Mouse (Mus musculus): ENCODE measurements around the gene Erc2. TPM values are rescaled to one million over a fixed set of nuclear protein-coding genes. Genes with fewer than 3 reads are reported as not detected.

Erc2 gene
- polyA plus RNA-seq, 1 experiment from 2014 or later, result 4.3 TPM

DNA sequence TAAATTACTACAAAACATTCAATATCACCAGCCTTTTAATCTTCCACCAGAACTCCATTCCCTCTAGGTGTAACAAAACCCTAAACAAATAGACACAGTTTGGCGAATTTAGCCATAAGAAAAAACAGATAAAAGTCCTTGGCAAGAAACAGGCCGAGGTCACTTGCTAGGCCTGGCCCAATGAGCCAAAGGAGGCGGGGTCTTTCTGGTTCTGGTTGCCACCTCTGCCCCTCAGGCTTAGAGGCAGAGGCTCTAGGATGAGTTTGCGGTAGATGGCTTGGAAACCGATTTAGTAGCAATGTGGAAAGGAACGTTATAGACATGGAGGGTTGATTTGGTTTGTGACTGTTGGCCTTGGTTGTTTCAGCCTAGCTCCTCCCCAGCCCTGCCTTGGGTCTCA lies 52.8 kb downstream of the Erc2 start:
- H3K36me3 ChIP-seq (ENCODE audit: control insufficient read depth, insufficient read depth, low read length), result no peaks in the 10 kb centered on the region
- H3K4me3 ChIP-seq (ENCODE audit: low read length), result no peak overlapping the region
- H3K4me1 ChIP-seq (ENCODE audit: control insufficient read depth, insufficient read depth, low read length), result no peaks in the 10 kb centered on the region
- H3K4me2 ChIP-seq (ENCODE audit: low read depth, low read length), result no peak overlapping the region
- no peak overlapping the region for H3K9ac ChIP-seq (ENCODE audit: low read depth, low read length)
- H3K27me3 ChIP-seq (replicated peaks; ENCODE audit: control insufficient read depth, insufficient read depth, low read length), result no peaks in the 10 kb centered on the region
- H3K9me3 ChIP-seq (ENCODE audit: control insufficient read depth, low read length), result no peaks in the 10 kb centered on the region
- H3K27ac ChIP-seq (ENCODE audit: low read length), result no peak overlapping the region
- 85% methylated on average over 6 of the region's 6 CpGs for WGBS
- ATAC-seq, result no peak

DNA sequence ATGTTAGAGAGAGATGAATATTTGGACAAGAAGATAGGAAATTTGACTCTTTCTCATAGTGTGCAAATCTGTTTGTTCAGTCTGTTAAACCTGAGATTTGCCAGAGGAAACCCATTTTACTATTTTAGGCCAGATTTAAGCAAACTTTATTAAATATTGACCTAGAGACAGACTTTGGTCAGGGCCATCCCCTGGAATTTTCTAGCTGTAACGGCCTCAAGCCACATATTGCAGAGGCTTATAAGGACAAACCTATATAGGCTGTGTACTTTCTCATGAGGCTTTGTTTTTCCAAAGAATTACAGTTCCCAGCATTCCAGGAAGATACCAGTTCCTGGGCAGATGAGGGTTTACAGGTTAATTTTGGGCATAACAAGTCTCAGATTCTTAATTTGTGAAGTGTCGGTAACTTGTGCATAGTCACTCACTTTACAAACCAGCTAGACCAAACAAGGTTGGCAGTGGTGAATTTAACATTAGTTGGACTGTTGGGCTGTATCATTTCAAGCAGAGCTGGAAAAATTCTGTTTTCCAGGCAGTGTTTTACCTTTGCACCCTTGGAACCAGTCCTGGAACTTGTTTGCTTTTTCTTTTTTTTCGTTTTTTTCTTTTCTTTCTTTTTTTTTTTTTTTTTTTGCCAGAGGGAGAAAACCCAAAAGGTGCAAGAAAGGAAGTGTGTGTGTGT lies 60.3 kb downstream of the Erc2 start:
- Histone ChIP-seq H3K27me3 (replicated peaks; ENCODE audit: control insufficient read depth, insufficient read depth, low read length) (no peaks in the 10 kb centered on the region), H3K27ac (ENCODE audit: low read length) (no peak overlapping the region), H3K4me3 (ENCODE audit: low read length) (no peak overlapping the region), H3K4me1 (ENCODE audit: control insufficient read depth, insufficient read depth, low read length) (no peaks in the 10 kb centered on the region), H3K9me3 (ENCODE audit: control insufficient read depth, low read length) (no peaks in the 10 kb centered on the region), H3K9ac (ENCODE audit: low read depth, low read length) (no peak overlapping the region), H3K4me2 (ENCODE audit: low read depth, low read length) (no peak overlapping the region), H3K36me3 (ENCODE audit: control insufficient read depth, insufficient read depth, low read length) (no peaks in the 10 kb centered on the region)
- WGBS, result 67% methylated on average over 3 of the region's 3 CpGs
- no peak for ATAC-seq

DNA sequence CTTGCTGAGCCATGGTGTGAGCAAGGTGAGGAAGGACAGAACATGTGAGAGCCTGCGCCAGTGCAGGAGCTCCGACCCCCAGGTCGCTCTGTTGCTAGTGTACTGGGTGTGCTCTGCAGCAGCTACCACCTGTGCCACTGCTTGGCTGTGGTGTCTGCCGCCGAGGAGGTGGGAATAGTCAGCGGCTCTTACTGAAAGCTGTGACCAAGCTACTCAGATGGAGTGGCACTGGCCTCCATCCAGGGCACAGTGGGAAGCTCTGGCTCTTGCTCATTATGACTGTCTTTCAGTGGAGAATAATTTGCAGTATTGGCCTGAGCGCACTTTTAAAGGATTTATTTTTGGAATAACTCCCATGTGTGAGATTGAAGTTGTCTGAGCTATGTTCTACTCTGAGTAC lies 73.6 kb downstream of the Erc2 start:
- Histone ChIP-seq H3K9me3 (ENCODE audit: control insufficient read depth, low read length) (no peaks in the 10 kb centered on the region), H3K4me1 (ENCODE audit: control insufficient read depth, insufficient read depth, low read length) (no peaks in the 10 kb centered on the region), H3K4me3 (ENCODE audit: low read length) (no peak overlapping the region), H3K27me3 (replicated peaks; ENCODE audit: control insufficient read depth, insufficient read depth, low read length) (no peaks in the 10 kb centered on the region), H3K9ac (ENCODE audit: low read depth, low read length) (no peak overlapping the region), H3K27ac (ENCODE audit: low read length) (no peak overlapping the region), H3K4me2 (ENCODE audit: low read depth, low read length) (no peak overlapping the region), H3K36me3 (ENCODE audit: control insufficient read depth, insufficient read depth, low read length) (no peaks in the 10 kb centered on the region)
- WGBS, result 85% methylated on average over 7 of the region's 7 CpGs
- ATAC-seq, result no peak

DNA sequence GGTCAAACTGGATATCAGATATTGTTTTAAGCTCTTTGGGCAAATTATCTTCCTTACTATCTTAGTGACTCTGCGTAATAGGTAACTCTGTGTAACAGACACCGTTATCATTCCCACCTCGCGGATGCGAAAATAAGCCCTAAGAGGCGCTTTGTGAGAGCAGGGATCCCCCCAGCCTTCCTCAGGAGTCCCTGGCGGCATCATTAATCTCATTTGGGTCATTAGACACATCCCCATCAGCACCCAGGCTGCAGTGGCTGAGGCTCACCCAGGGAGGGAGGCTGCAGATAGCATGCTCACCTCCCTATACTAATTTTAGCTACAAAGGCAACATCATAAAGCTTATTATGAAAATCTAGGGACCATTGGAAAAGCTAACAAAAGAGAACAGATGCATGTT lies 95.1 kb downstream of the Erc2 start:
- Histone ChIP-seq H3K36me3 (ENCODE audit: control insufficient read depth, insufficient read depth, low read length) (no peaks in the 10 kb centered on the region), H3K4me3 (ENCODE audit: low read length) (no peak overlapping the region), H3K9me3 (ENCODE audit: control insufficient read depth, low read length) (no peaks in the 10 kb centered on the region), H3K27ac (ENCODE audit: low read length) (no peak overlapping the region), H3K27me3 (replicated peaks; ENCODE audit: control insufficient read depth, insufficient read depth, low read length) (no peaks in the 10 kb centered on the region), H3K4me1 (ENCODE audit: control insufficient read depth, insufficient read depth, low read length) (no peaks in the 10 kb centered on the region), H3K9ac (ENCODE audit: low read depth, low read length) (no peak overlapping the region), H3K4me2 (ENCODE audit: low read depth, low read length) (no peak overlapping the region)
- ATAC-seq, result no peak
- WGBS, result 84% methylated on average over 7 of the region's 7 CpGs

DNA sequence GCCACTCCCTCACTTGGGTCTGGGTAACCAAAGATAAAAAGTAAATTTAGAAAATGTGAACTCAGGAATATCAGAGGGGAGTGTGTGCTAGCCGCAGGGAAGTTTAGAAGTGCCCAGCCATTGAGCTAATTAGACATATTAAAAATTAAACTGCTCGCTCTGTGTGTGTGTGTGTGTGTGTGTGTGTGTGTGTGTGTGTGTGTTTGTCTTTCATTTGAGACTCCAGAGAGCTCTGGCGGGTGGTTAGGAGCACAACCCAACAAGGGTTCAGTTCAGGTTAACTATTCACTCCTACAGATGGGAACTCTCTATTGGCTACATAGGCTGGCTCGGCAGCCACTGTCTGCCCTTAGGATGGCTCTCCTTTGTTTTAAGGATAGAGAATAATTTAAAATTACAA lies 97.4 kb downstream of the Erc2 start:
- H3K9me3 ChIP-seq (ENCODE audit: control insufficient read depth, low read length), result no peaks in the 10 kb centered on the region
- H3K9ac ChIP-seq (ENCODE audit: low read depth, low read length), result no peak overlapping the region
- H3K27me3 ChIP-seq (replicated peaks; ENCODE audit: control insufficient read depth, insufficient read depth, low read length), result no peaks in the 10 kb centered on the region
- no peaks in the 10 kb centered on the region for H3K4me1 ChIP-seq (ENCODE audit: control insufficient read depth, insufficient read depth, low read length)
- no peak overlapping the region for H3K4me2 ChIP-seq (ENCODE audit: low read depth, low read length)
- 73% methylated on average over 4 of the region's 4 CpGs for WGBS
- no peaks in the 10 kb centered on the region for H3K36me3 ChIP-seq (ENCODE audit: control insufficient read depth, insufficient read depth, low read length)
- ATAC-seq, result no peak
- no peak overlapping the region for H3K4me3 ChIP-seq (ENCODE audit: low read length)
- H3K27ac ChIP-seq (ENCODE audit: low read length), result no peak overlapping the region

DNA sequence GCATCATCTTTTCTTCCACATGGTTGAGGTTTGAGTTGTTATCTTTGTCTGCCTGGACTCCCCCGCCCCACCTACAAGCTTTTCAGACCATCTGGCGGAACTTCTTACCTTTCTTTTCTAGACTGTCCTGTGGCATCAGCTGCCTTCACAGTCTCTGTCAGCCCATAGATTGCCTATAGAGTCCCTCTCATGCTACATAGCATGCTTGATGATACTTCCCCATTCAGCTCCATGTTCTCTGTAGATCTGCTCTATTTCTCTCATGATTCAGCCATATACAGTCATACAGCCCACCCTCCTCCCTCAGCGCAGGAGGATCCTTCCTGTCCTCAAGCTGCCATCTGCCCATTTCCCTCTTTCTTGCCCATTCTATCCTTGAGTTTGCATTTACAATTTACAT lies 98.7 kb downstream of the Erc2 start:
- no peak overlapping the region for H3K4me3 ChIP-seq (ENCODE audit: low read length)
- 95% methylated on average over 3 of the region's 3 CpGs for WGBS

DNA sequence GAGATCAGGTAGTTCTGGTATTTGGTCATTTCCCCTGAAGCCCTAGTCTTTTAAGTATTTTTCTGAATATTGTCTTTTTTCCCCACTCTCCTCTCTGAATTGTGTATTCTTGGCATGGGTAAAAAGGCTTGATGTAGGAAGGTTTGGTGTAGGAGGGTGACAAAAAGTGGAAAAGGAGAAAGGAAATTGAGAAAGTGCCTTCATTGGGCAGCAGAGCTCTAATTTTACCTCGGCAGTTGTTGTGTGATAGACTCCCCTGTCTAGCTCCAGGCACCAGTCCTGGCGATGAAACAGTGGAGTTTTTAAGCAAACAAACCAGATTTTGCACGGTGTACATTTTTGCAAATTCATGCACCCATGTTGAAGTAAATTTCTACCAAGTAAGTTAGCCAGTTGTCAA lies 99.5 kb downstream of the Erc2 start:
- Histone ChIP-seq H3K9ac (ENCODE audit: low read depth, low read length) (no peak overlapping the region), H3K36me3 (ENCODE audit: control insufficient read depth, insufficient read depth, low read length) (no peaks in the 10 kb centered on the region), H3K4me1 (ENCODE audit: control insufficient read depth, insufficient read depth, low read length) (no peaks in the 10 kb centered on the region), H3K27ac (ENCODE audit: low read length) (no peak overlapping the region), H3K4me3 (ENCODE audit: low read length) (no peak overlapping the region), H3K4me2 (ENCODE audit: low read depth, low read length) (no peak overlapping the region), H3K27me3 (replicated peaks; ENCODE audit: control insufficient read depth, insufficient read depth, low read length) (no peaks in the 10 kb centered on the region), H3K9me3 (ENCODE audit: control insufficient read depth, low read length) (no peaks in the 10 kb centered on the region)
- ATAC-seq, result no peak
- WGBS, result 77% methylated on average over 3 of the region's 3 CpGs

More for the DNA sequence above, 98.7 kb downstream of the Erc2 start:
- H3K9me3 ChIP-seq (ENCODE audit: control insufficient read depth, low read length), result no peaks in the 10 kb centered on the region
- no peak for ATAC-seq
- H3K27ac ChIP-seq (ENCODE audit: low read length), result no peak overlapping the region
- no peaks in the 10 kb centered on the region for H3K36me3 ChIP-seq (ENCODE audit: control insufficient read depth, insufficient read depth, low read length)
- no peak overlapping the region for H3K4me2 ChIP-seq (ENCODE audit: low read depth, low read length)
- no peak overlapping the region for H3K9ac ChIP-seq (ENCODE audit: low read depth, low read length)
- H3K4me1 ChIP-seq (ENCODE audit: control insufficient read depth, insufficient read depth, low read length), result no peaks in the 10 kb centered on the region
- no peaks in the 10 kb centered on the region for H3K27me3 ChIP-seq (replicated peaks; ENCODE audit: control insufficient read depth, insufficient read depth, low read length)

DNA sequence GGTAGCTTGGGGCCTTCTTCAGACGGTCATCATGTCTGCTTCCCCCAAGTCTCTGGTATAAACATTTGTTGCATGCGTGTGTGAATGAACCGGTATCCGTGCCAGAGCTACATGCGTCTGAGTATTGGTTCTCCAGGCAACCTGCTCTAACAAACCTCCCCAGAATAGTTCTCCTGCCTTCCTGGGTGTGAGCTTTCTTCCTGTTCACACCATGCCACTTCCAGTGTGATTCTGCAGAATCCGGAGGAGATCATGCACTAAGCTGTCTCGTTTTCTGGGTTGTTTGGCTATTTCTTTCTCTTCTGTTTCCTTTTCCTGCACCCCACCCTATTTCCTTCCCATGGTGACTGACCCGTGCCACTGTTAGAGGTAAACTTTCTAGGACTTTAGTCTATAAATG lies 105.3 kb downstream of the Erc2 start:
- no peak for ATAC-seq
- no peak overlapping the region for H3K27ac ChIP-seq (ENCODE audit: low read length)
- no peaks in the 10 kb centered on the region for H3K4me1 ChIP-seq (ENCODE audit: control insufficient read depth, insufficient read depth, low read length)
- H3K4me3 ChIP-seq (ENCODE audit: low read length), result no peak overlapping the region
- 77% methylated on average over 8 of the region's 8 CpGs for WGBS
- no peaks in the 10 kb centered on the region for H3K27me3 ChIP-seq (replicated peaks; ENCODE audit: control insufficient read depth, insufficient read depth, low read length)
- H3K4me2 ChIP-seq (ENCODE audit: low read depth, low read length), result no peak overlapping the region
- H3K9ac ChIP-seq (ENCODE audit: low read depth, low read length), result no peak overlapping the region
- no peaks in the 10 kb centered on the region for H3K36me3 ChIP-seq (ENCODE audit: control insufficient read depth, insufficient read depth, low read length)
- no peaks in the 10 kb centered on the region for H3K9me3 ChIP-seq (ENCODE audit: control insufficient read depth, low read length)

DNA sequence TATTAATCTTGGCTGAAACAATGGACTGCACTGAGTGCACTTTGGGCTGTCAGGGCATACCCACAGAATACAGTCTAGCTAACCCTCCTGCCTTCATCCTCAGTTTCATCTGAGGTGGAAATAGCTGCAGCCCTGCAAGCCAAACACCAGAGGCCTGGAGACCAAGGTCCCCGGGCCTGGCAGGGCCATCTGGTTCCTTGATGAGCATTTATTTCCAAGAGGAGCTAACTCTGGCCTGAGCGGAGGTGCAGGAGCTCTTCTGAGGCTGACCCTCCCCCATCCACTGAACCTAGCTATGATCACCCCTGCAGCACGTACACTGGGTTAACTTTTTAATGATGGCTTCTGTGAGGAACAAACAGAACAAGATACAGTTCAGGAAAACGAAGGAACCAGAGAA lies 108.9 kb downstream of the Erc2 start:
- ATAC-seq, result no peak
- Histone ChIP-seq H3K4me2 (ENCODE audit: low read depth, low read length) (no peak overlapping the region), H3K36me3 (ENCODE audit: control insufficient read depth, insufficient read depth, low read length) (no peaks in the 10 kb centered on the region), H3K4me3 (ENCODE audit: low read length) (no peak overlapping the region), H3K4me1 (ENCODE audit: control insufficient read depth, insufficient read depth, low read length) (no peaks in the 10 kb centered on the region), H3K9ac (ENCODE audit: low read depth, low read length) (no peak overlapping the region), H3K9me3 (ENCODE audit: control insufficient read depth, low read length) (no peaks in the 10 kb centered on the region), H3K27ac (ENCODE audit: low read length) (no peak overlapping the region), H3K27me3 (replicated peaks; ENCODE audit: control insufficient read depth, insufficient read depth, low read length) (no peaks in the 10 kb centered on the region)
- WGBS, result 41% methylated on average over 4 of the region's 4 CpGs

DNA sequence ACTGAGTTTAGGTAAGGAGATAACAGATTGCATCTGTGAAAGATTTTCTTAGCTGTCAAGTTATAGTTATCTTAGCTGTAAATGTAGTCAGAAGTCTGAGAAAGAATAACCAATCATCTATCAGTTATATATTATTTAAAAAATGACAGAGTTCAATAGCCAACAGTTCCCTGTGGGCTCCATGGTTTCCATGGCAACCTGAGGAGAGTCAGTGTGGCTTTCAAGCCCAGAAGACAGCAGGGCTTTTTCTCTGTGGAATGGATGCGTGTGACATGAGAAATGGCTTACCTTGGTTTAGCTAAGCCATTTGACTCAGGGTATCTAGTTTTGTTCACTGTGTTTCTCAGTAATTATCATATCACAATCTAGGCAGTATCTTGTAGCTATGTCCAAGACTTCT lies 117.2 kb downstream of the Erc2 start:
- Histone ChIP-seq H3K9ac (ENCODE audit: low read depth, low read length) (no peak overlapping the region), H3K4me2 (ENCODE audit: low read depth, low read length) (no peak overlapping the region), H3K9me3 (ENCODE audit: control insufficient read depth, low read length) (no peaks in the 10 kb centered on the region), H3K36me3 (ENCODE audit: control insufficient read depth, insufficient read depth, low read length) (no peaks in the 10 kb centered on the region), H3K27ac (ENCODE audit: low read length) (no peak overlapping the region), H3K27me3 (replicated peaks; ENCODE audit: control insufficient read depth, insufficient read depth, low read length) (no peaks in the 10 kb centered on the region), H3K4me1 (ENCODE audit: control insufficient read depth, insufficient read depth, low read length) (no peaks in the 10 kb centered on the region), H3K4me3 (ENCODE audit: low read length) (no peak overlapping the region)
- 68% methylated on average over 1 of the region's 1 CpGs for WGBS
- no peak for ATAC-seq

Data from intestine, embryonic 16.5 days (tissue).